Mouse (Mus musculus): Measurements from ENCODE around the gene Inpp4b.

Inpp4b gene

DNA sequence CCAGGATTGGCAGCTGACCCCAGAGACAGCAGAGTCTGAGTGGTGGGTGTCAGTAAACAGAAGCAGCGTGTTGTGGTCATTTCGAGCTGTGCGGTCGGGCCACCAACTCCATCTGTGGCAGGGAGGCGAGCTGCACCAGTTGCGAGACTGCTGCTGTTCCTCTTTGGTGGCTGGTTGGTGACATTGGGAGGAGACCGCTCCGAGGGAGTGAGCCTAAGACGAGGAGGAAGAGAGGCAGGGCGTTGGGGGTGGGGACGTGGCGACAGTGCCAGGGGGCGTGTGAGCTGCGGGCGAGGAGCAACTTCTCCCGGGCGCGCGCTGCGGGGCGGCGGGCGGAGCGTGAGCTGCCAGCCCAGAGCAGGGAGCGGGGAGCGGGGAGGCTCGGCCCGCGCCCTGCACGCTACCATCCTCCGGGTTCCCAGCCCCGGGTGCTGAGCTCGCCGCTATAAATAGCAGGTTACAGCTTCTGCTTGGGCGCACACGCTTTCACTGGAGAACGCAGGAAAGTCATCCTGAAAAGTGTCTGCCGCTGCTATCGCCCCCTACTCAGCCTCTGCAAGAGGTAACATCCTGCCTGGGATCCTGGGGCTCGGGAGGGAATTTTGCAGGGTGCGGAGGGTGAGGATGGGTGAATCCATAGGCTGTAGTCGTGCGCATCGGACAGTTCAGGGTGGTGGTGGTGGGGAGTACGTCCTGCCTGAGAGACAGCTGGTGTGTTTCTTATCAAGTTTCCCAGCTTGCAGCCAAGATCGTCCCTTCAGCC, at the start of gene Inpp4b:
Gene Inpp4b (plus strand): TSS at position 321 of the 763 bp plus-strand sequence.
- peak; percentile 49 to 62 for DNase-seq (ENCODE audit: low read depth in 2 of 2, low spot score in 2 of 2)

DNA sequence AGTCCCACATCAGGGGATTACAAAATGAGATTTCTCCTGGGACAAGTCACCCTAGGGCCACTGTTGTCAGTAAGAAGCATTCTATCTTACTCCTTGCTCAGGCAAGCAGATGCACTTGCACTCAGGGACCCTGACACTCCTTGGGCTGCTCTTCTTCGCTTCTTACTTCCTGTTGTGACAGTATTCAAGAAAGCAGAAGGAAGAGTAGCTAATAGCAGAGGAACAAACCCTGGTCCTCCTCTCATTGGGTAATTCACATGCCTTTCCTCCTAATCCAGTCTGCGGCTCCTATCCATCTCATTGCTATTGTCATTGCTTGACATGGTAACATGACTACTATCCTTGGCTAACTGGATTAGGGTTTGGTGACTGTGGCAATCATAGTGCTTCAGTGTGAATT, 7.1 kb upstream of the Inpp4b start:
- no peak for DNase-seq (ENCODE audit: low read depth in 2 of 2, low spot score in 2 of 2)

- DNase-seq (ENCODE audit: low read depth in 2 of 2, low spot score in 2 of 2), result no peak
These were observed 1.2 kb upstream of the Inpp4b start for GRCm38 (mm10) chr8:81341191-81341590.

GRCm38 (mm10) chr8:81341591-81342235, 643 bp upstream of the Inpp4b start:
- peak; percentile 41 to 53 for DNase-seq (ENCODE audit: low read depth in 2 of 2, low spot score in 2 of 2)

GRCm38 (mm10) chr8:81342999-81343302, 595 bp downstream of the Inpp4b start:
- DNase-seq (ENCODE audit: low read depth in 2 of 2, low spot score in 2 of 2), result no peak

DNA sequence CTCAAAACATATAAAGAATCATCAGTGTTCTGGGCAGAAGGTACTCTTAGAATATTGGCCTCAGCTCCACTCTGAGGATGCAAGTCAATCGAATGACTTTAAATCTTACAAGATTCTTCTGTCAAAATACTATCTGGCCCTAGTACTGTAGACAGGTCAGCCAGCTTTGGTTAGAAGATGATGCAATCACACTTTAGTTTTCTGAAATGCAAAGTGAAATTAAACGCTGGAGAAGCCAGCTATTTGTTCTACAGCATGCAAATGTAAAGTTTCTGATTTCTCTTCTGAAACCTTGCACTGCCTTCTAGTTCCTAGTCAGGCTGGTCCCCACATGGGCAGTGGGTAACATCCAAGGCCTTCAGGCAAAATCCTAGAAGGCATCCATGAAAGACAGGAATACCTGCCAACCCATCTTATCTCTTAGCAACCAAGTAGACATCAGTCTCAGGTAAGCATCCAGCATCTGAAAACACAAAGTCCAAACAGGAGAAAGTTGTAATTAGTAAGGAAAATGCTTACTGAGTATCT, 2.9 kb downstream of the Inpp4b start:
- DNase-seq (ENCODE audit: low read depth in 2 of 2, low spot score in 2 of 2), result no peak

GRCm38 (mm10) chr8:81349452-81349851, 7.1 kb downstream of the Inpp4b start:
- peak; percentile 14 to 50 for DNase-seq (ENCODE audit: low read depth in 2 of 2, low spot score in 2 of 2)

GRCm38 (mm10) chr8:81353460-81353859, 11.1 kb downstream of the Inpp4b start:
- no peak for DNase-seq (ENCODE audit: low read depth in 2 of 2, low spot score in 2 of 2)

GRCm38 (mm10) chr8:81358108-81358507, 15.8 kb downstream of the Inpp4b start:
- DNase-seq (ENCODE audit: low read depth in 2 of 2, low spot score in 2 of 2), result no peak

DNA sequence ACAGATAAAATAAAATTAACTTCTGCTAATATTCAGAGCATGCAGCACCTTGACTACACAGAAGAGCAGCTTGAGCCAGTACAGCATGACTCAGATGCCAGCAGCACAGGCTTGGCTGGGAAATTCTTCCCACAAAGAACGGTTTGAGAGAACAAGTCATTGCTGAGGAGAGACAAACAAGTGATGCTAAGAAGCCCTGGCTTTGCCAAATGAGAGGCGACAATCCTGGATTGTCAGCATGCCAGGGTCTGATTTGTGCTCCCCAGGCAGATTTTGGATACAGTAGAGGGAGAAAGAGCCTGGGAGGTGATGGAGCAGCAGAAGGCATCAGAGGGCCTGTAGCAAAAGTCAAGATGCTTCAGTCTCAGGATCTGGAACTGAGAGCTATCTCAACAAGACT, 18.2 kb downstream of the Inpp4b start:
- DNase-seq (ENCODE audit: low read depth in 2 of 2, low spot score in 2 of 2), result no peak

DNA sequence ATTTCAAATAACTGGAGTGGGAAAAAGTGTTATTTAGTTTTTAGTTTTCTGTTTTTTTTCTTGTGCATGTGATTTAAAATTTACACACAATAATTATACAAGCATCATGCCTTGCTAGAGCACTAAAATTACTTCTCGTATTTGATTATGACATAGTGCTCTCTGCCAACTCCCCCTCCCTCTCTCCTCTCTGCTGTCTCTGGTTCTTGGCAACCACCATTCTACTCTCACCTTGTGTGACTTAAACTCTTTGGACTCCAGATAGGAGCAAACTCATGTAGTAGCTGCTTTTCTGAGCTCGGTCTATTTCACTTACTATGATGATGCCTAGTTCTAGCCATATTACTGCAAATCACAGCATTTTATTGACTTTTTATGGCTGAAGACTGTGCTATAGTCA, 18.8 kb downstream of the Inpp4b start:
- DNase-seq (ENCODE audit: low read depth in 2 of 2, low spot score in 2 of 2), result no peak

GRCm38 (mm10) chr8:81370607-81371006, 28.3 kb downstream of the Inpp4b start:
- DNase-seq (ENCODE audit: low read depth in 2 of 2, low spot score in 2 of 2), result no peak

- no peak for DNase-seq (ENCODE audit: low read depth in 2 of 2, low spot score in 2 of 2)
These were observed 29.5 kb downstream of the Inpp4b start for GRCm38 (mm10) chr8:81371844-81372243.

DNA sequence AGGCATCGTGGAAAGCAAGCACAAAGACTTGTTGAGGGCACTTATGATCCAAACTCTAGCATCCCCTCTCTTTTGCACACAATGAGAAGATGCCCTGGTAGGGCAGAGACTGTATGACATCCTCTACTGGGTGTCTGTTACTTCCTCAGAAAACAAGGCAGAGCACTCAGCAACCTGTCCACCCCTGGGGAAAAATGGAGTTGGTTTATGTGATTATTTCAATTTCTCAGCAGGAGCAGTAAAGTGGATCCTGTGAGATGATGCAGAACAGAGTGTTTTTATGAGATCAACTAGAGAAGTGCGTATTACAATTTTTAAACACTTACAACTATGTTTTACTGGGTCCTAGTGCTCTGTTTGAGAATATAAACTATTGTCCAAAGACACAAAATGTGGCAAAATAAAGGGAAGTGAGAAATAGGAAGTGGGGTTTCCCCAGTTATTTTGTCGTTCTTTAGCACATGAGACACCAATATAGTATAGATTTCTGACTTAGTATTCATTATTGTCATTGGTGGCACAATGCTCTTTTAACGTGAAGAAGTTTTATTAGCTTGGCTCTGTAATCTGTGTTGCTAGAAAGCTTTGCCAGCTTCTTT, 32.6 kb downstream of the Inpp4b start:
- no peak for DNase-seq (ENCODE audit: low read depth in 2 of 2, low spot score in 2 of 2)

DNA sequence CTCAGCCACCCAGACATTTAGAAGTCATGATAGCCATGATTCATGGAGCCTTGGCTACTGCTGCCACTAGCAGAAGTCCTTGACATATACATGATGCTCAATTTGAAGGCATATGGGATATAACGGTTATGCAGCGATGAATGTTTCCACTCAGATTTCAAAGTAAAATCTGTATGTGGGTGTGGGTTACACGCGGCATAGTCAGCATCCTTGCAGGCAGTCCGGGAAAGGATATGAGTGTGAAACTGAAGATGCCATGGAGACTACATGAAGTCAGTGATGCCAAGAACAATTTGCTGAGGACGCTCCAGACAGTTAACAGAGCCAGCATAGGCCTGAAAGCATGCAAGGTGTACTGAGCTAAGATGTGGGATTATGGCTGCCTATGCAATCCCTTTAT, 46.6 kb downstream of the Inpp4b start:
- no peak for DNase-seq (ENCODE audit: low read depth in 2 of 2, low spot score in 2 of 2)

- DNase-seq (ENCODE audit: low read depth in 2 of 2, low spot score in 2 of 2), result no peak
These were observed 56.7 kb downstream of the Inpp4b start for GRCm38 (mm10) chr8:81399071-81399470.

- DNase-seq (ENCODE audit: low read depth in 2 of 2, low spot score in 2 of 2), result no peak
These were observed 57.1 kb downstream of the Inpp4b start for GRCm38 (mm10) chr8:81399501-81399900.

DNA sequence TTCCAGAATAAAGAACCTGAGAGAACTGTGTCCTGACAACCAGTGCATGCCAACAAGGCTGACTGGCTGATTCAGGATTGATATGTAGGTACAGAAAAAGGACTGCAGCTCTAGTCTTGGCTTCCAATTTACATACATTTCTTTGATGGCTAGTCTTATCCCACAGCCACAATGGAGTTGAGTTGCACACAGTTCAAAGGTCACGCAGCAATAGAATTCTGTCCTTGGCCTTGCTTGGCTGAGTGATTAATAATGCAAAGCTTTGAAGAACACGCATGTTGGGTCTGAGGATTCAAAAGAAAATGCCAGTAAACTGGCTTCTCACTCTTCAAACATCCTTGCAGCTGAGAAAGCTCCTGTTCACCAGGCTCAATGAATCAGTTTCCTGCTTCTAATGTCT, 70.4 kb downstream of the Inpp4b start:
- DNase-seq (ENCODE audit: low read depth in 2 of 2, low spot score in 2 of 2), result no peak

GRCm38 (mm10) chr8:81443957-81444356, 101.6 kb downstream of the Inpp4b start:
- no peak for DNase-seq (ENCODE audit: low read depth in 2 of 2, low spot score in 2 of 2)

GRCm38 (mm10) chr8:81449798-81450197, 107.4 kb downstream of the Inpp4b start:
- no peak for DNase-seq (ENCODE audit: low read depth in 2 of 2, low spot score in 2 of 2)

DNA sequence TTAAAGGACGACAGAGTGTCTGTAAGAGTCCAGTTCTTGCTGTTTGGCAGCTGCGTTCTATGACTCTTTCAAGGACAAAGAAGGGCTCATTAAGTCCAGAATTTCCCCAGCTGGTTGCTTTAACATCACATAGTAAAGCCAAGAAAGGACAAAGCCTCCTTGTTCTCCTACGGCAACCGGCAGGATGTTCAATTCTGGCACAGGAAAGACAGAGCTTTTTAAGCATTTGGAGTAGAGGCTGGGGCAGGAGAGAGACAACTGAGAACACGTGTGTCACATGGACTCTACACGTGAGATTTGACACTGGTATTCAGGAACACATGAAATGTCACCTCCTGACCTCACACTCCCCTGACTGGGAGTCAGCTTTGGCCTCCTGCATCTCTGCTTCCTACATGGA, 109.7 kb downstream of the Inpp4b start:
- no peak for DNase-seq (ENCODE audit: low read depth in 2 of 2, low spot score in 2 of 2)

DNA sequence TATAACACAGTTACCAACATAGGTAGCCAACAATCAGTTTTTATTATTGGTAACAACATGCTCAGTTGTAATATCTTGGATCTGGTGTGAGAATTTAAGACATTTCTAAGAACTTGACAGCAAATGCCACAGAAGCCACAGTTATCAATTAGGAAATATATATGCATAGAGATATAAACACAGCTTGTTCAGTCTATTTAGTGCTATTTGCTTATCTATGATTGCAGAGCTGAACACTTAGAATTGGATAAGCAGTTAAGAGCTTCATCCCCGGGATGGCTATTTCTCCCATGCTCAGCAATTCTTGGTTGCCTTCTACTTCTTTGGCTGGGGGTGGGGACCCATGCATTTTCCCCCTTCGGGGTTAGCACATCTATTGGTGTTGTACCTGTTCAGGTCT, 112.5 kb downstream of the Inpp4b start:
- no peak for DNase-seq (ENCODE audit: low read depth in 2 of 2, low spot score in 2 of 2)
